Mouse (Mus musculus) cerebellum, adult 2 months (tissue): ENCODE data around the gene Slc2a4.

Experiments used
- CTCF ChIP-seq: fragments of 200-500 bp; IDR thresholded peaks from 2 replicates; pipeline ENCODE4 v1.5.1; 2011; ENCODE audit warnings: low read depth, mild to moderate bottlenecking, control low read depth, low read length, moderate library complexity, borderline replicate concordance; ENCODE audit not compliant: insufficient read depth
- POLR2A ChIP-seq: fragments of 200-500 bp; IDR thresholded peaks from 2 replicates; pipeline ENCODE4 v1.6.1; 2011; ENCODE audit warnings: low read length, control low read depth, borderline replicate concordance; ENCODE audit not compliant: insufficient read depth

DNA sequence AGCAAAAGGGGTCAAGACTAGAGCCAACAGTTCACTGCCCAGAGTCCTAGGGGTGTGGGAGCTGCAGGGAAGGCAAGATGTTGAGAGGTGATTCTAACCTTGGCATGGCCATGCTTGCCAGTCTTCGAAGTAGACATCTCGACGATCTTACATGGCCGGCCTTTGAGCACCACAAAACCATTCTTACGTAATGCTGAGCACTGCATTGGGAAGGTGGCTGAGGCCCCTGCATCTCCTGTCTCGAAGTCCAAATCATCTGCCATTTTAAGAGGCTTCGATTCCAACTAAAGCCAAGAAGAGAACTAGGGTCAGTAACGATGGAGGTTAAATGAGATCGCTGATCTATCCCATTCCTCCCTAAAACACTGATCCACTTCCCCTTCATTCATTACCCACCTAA is 28.9 kb downstream of the Slc2a4 start:
- TF ChIP-seq CTCF (no peak), POLR2A (no peak)
